Mouse (Mus musculus): ENCODE measurements around the gene Lrrc71. TPM values are rescaled to one million over a fixed set of nuclear protein-coding genes. Genes with fewer than 3 reads are reported as not detected.

Lrrc71 gene
- 0.26 to 1.7 TPM (median 0.80 TPM) in 3 of 4 replicates, not detected in the other for total RNA-seq (2023; ENCODE audit: inconsistent age)

GRCm38 (mm10) chr3:87748431-87748830 is at the start of gene Lrrc71:
Gene Lrrc71 (minus strand): TSS chr3:87748625.

GRCm38 (mm10) chr3:87796736-87797334 is 48.4 kb upstream of the Lrrc71 start, which contains the start of gene Insrr:
Gene Insrr (plus strand): TSS chr3:87796951.

GRCm38 (mm10) chr3:87794922-87795325 is 46.5 kb upstream of the Lrrc71 start, which contains the start of gene Ntrk1:
Gene Ntrk1 (minus strand): TSS chr3:87795162.

Other genes with a start within 250 kb of the Lrrc71 start
- gene Etv3, start 223.2 kb downstream of the Lrrc71 start, total RNA-seq (2023; ENCODE audit: inconsistent age): 72.0 to 78.8 TPM (median 75.0 TPM) in 4 replicates
- gene Arhgef11, start 131.1 kb downstream of the Lrrc71 start, total RNA-seq (2023; ENCODE audit: inconsistent age): 27.4 to 30.8 TPM (median 29.9 TPM) in 4 replicates
- not detected in 4 replicates for gene Ntrk1, start 46.5 kb upstream of the Lrrc71 start, total RNA-seq (2023; ENCODE audit: inconsistent age)
- gene Insrr, start 48.3 kb upstream of the Lrrc71 start, total RNA-seq (2023; ENCODE audit: inconsistent age): 0.09 TPM in 1 of 4 replicates, not detected in the others
- 16.6 to 23.2 TPM (median 22.4 TPM) in 4 replicates for gene Pear1, start 75.7 kb upstream of the Lrrc71 start, total RNA-seq (2023; ENCODE audit: inconsistent age)
- 27.4 to 31.3 TPM (median 29.4 TPM) in 4 replicates for gene Sh2d2a, start 98.1 kb upstream of the Lrrc71 start, total RNA-seq (2023; ENCODE audit: inconsistent age)
- 54.7 to 61.5 TPM (median 57.6 TPM) in 4 replicates for gene Prcc, start 137.0 kb upstream of the Lrrc71 start, total RNA-seq (2023; ENCODE audit: inconsistent age)
- gene Hdgf, start 157.7 kb upstream of the Lrrc71 start, total RNA-seq (2023; ENCODE audit: inconsistent age): 77.9 to 83.0 TPM (median 79.1 TPM) in 4 replicates
- gene Mrpl24, start 170.9 kb upstream of the Lrrc71 start, total RNA-seq (2023; ENCODE audit: inconsistent age): 126 to 163 TPM (median 139 TPM) in 4 replicates
- 64.0 to 71.6 TPM (median 66.1 TPM) in 4 replicates for gene Isg20l2, start 181.7 kb upstream of the Lrrc71 start, total RNA-seq (2023; ENCODE audit: inconsistent age)
- gene Rrnad1, start 182.1 kb upstream of the Lrrc71 start, total RNA-seq (2023; ENCODE audit: inconsistent age): 29.4 to 38.4 TPM (median 34.5 TPM) in 4 replicates
- gene Crabp2, start 200.0 kb upstream of the Lrrc71 start, total RNA-seq (2023; ENCODE audit: inconsistent age): 0.78 to 2.5 TPM (median 1.4 TPM) in 4 replicates
- gene Nes, start 222.5 kb upstream of the Lrrc71 start, total RNA-seq (2023; ENCODE audit: inconsistent age): not detected in 4 replicates

Data from B cell, adult (primary cell).